Mouse (Mus musculus): ENCODE data around the gene Dusp9. TPM values are rescaled to one million over a fixed set of nuclear protein-coding genes. Genes with fewer than 3 reads are reported as not detected.

The Dusp9 gene
- polyA plus RNA-seq, 1 experiment from 2014 or later = 0.80 TPM

- Histone ChIP-seq H3K9me3 (ENCODE audit: control insufficient read depth, low read length) (no peaks in the 10 kb centered on the region), H3K4me1 (ENCODE audit: control insufficient read depth in 2 of 2, insufficient read depth in 2 of 2, low read length in 2 of 2) (no peaks in the 10 kb centered on the region), H3K9ac (ENCODE audit: low read length) (no peak overlapping the region), H3K27ac (replicated peaks in 1 of 2; ENCODE audit: control insufficient read depth in 1 of 2, insufficient read depth in 1 of 2, low read depth in 2 of 2, low read length in 2 of 2) (no peak overlapping the region), H3K27me3 (ENCODE audit: control insufficient read depth, insufficient read depth, low read length) (no peaks in the 10 kb centered on the region), H3K4me2 (ENCODE audit: low read length) (no peak overlapping the region), H3K4me3 (ENCODE audit: control insufficient read depth in 1 of 2, insufficient read depth in 1 of 2, low read depth in 1 of 2, low read length in 2 of 2) (no peak overlapping the region), H3K36me3 (ENCODE audit: control insufficient read depth, insufficient read depth, low read length) (no peaks in the 10 kb centered on the region)
- no peak for ATAC-seq (ENCODE audit: insufficient number of reproducible peaks, insufficient read depth, low FRiP score, low read depth)
These were observed 19.8 kb upstream of the Dusp9 start for GRCm38 (mm10) chrX:73619401-73619800.

GRCm38 (mm10) chrX:73619890-73620289 is 19.3 kb upstream of the Dusp9 start:
- no peaks in the 10 kb centered on the region for H3K27me3 ChIP-seq (ENCODE audit: control insufficient read depth, insufficient read depth, low read length)
- no peaks in the 10 kb centered on the region for H3K9me3 ChIP-seq (ENCODE audit: control insufficient read depth, low read length)
- H3K27ac ChIP-seq (replicated peaks in 1 of 2; ENCODE audit: control insufficient read depth in 1 of 2, insufficient read depth in 1 of 2, low read depth in 2 of 2, low read length in 2 of 2) = no peak overlapping the region
- H3K36me3 ChIP-seq (ENCODE audit: control insufficient read depth, insufficient read depth, low read length) = no peaks in the 10 kb centered on the region
- no peak overlapping the region for H3K9ac ChIP-seq (ENCODE audit: low read length)
- H3K4me2 ChIP-seq (ENCODE audit: low read length) = no peak overlapping the region
- whole genome bisulfite sequencing = 84% methylated on average over 2 of the region's 2 CpGs
- H3K4me1 ChIP-seq (ENCODE audit: control insufficient read depth in 2 of 2, insufficient read depth in 2 of 2, low read length in 2 of 2) = no peaks in the 10 kb centered on the region
- H3K4me3 ChIP-seq (ENCODE audit: control insufficient read depth in 1 of 2, insufficient read depth in 1 of 2, low read depth in 1 of 2, low read length in 2 of 2) = no peak overlapping the region
- no peak for ATAC-seq (ENCODE audit: insufficient number of reproducible peaks, insufficient read depth, low FRiP score, low read depth)

- ATAC-seq (ENCODE audit: insufficient number of reproducible peaks, insufficient read depth, low FRiP score, low read depth) = no peak
- Histone ChIP-seq H3K4me3 (ENCODE audit: control insufficient read depth in 1 of 2, insufficient read depth in 1 of 2, low read depth in 1 of 2, low read length in 2 of 2) (no peak overlapping the region), H3K27ac (replicated peaks in 1 of 2; ENCODE audit: control insufficient read depth in 1 of 2, insufficient read depth in 1 of 2, low read depth in 2 of 2, low read length in 2 of 2) (no peak overlapping the region), H3K9me3 (ENCODE audit: control insufficient read depth, low read length) (no peaks in the 10 kb centered on the region), H3K36me3 (ENCODE audit: control insufficient read depth, insufficient read depth, low read length) (no peaks in the 10 kb centered on the region), H3K27me3 (ENCODE audit: control insufficient read depth, insufficient read depth, low read length) (no peaks in the 10 kb centered on the region; the same call in 1 of the 2 replicates), H3K4me2 (ENCODE audit: low read length) (no peak overlapping the region), H3K4me1 (ENCODE audit: control insufficient read depth in 2 of 2, insufficient read depth in 2 of 2, low read length in 2 of 2) (no peaks in the 10 kb centered on the region), H3K9ac (ENCODE audit: low read length) (no peak overlapping the region)
These were observed 12.2 kb upstream of the Dusp9 start for GRCm38 (mm10) chrX:73626981-73627380.

- no peak overlapping the region for H3K27ac ChIP-seq (replicated peaks in 1 of 2; ENCODE audit: control insufficient read depth in 1 of 2, insufficient read depth in 1 of 2, low read depth in 2 of 2, low read length in 2 of 2)
- WGBS = 16% methylated on average over 18 of the region's 19 CpGs
- ATAC-seq (ENCODE audit: insufficient number of reproducible peaks, insufficient read depth, low FRiP score, low read depth) = no peak
- no peaks in the 10 kb centered on the region for H3K9me3 ChIP-seq (ENCODE audit: control insufficient read depth, low read length)
- no peaks in the 10 kb centered on the region for H3K36me3 ChIP-seq (ENCODE audit: control insufficient read depth, insufficient read depth, low read length)
- H3K4me2 ChIP-seq (ENCODE audit: low read length) = peak overlapping the region; percentile 34
- H3K4me1 ChIP-seq (ENCODE audit: control insufficient read depth in 2 of 2, insufficient read depth in 2 of 2, low read length in 2 of 2) = peaks cover 3 to 5% of the 10 kb centered on the region in 2 experiments; a peak in 1 of 4 replicates
- H3K9ac ChIP-seq (ENCODE audit: low read length) = no peak overlapping the region
- H3K4me3 ChIP-seq (ENCODE audit: control insufficient read depth in 1 of 2, insufficient read depth in 1 of 2, low read depth in 1 of 2, low read length in 2 of 2) = peak overlapping the region in 1 of 2 experiments; percentile 11; a peak in 1 of 4 replicates
- peaks cover 41% of the 10 kb centered on the region for H3K27me3 ChIP-seq (ENCODE audit: control insufficient read depth, insufficient read depth, low read length)
These were observed 3.8 kb upstream of the Dusp9 start for GRCm38 (mm10) chrX:73635425-73635824.

- 22% methylated on average over 18 of the region's 19 CpGs for WGBS
- Histone ChIP-seq H3K9me3 (ENCODE audit: control insufficient read depth, low read length) (no peaks in the 10 kb centered on the region), H3K36me3 (ENCODE audit: control insufficient read depth, insufficient read depth, low read length) (no peaks in the 10 kb centered on the region), H3K27ac (replicated peaks in 1 of 2; ENCODE audit: control insufficient read depth in 1 of 2, insufficient read depth in 1 of 2, low read depth in 2 of 2, low read length in 2 of 2) (no peak overlapping the region), H3K9ac (ENCODE audit: low read length) (no peak overlapping the region; the same call in 1 of the 2 replicates), H3K27me3 (ENCODE audit: control insufficient read depth, insufficient read depth, low read length) (peaks cover 49% of the 10 kb centered on the region), H3K4me3 (ENCODE audit: control insufficient read depth in 1 of 2, insufficient read depth in 1 of 2, low read depth in 1 of 2, low read length in 2 of 2) (peak overlapping the region; percentile 23 to 31), H3K4me1 (ENCODE audit: control insufficient read depth in 2 of 2, insufficient read depth in 2 of 2, low read length in 2 of 2) (peaks cover 3 to 5% of the 10 kb centered on the region in 2 experiments; a peak in 1 of 4 replicates), H3K4me2 (ENCODE audit: low read length) (peak overlapping the region; percentile 62)
- no peak for ATAC-seq (ENCODE audit: insufficient number of reproducible peaks, insufficient read depth, low FRiP score, low read depth)
These were observed 1.8 kb upstream of the Dusp9 start for GRCm38 (mm10) chrX:73637415-73637814.

GRCm38 (mm10) chrX:73639901-73640469 is 766 bp downstream of the Dusp9 start:
- Histone ChIP-seq H3K4me2 (ENCODE audit: low read length) (peak overlapping the region; percentile 76), H3K9ac (ENCODE audit: low read length) (peak overlapping the region; percentile 8; the same call in 1 of the 2 replicates), H3K4me1 (ENCODE audit: control insufficient read depth in 2 of 2, insufficient read depth in 2 of 2, low read length in 2 of 2) (peaks cover 3 to 5% of the 10 kb centered on the region in 2 experiments; a peak in 1 of 4 replicates), H3K9me3 (ENCODE audit: control insufficient read depth, low read length) (no peaks in the 10 kb centered on the region), H3K27ac (replicated peaks in 1 of 2; ENCODE audit: control insufficient read depth in 1 of 2, insufficient read depth in 1 of 2, low read depth in 2 of 2, low read length in 2 of 2) (no peak overlapping the region), H3K27me3 (ENCODE audit: control insufficient read depth, insufficient read depth, low read length) (peaks cover 38% of the 10 kb centered on the region), H3K36me3 (ENCODE audit: control insufficient read depth, insufficient read depth, low read length) (no peaks in the 10 kb centered on the region), H3K4me3 (ENCODE audit: control insufficient read depth in 1 of 2, insufficient read depth in 1 of 2, low read depth in 1 of 2, low read length in 2 of 2) (peak overlapping the region; percentile 33 to 41)
- ATAC-seq (ENCODE audit: insufficient number of reproducible peaks, insufficient read depth, low FRiP score, low read depth) = no peak
- 24% methylated on average over 40 of the region's 41 CpGs for WGBS

- H3K27me3 ChIP-seq (ENCODE audit: control insufficient read depth, insufficient read depth, low read length) = peaks cover 8% of the 10 kb centered on the region
- ATAC-seq (ENCODE audit: insufficient number of reproducible peaks, insufficient read depth, low FRiP score, low read depth) = no peak
- 40% methylated on average over 4 of the region's 4 CpGs for WGBS
- no peaks in the 10 kb centered on the region for H3K36me3 ChIP-seq (ENCODE audit: control insufficient read depth, insufficient read depth, low read length)
- no peak overlapping the region for H3K27ac ChIP-seq (replicated peaks in 1 of 2; ENCODE audit: control insufficient read depth in 1 of 2, insufficient read depth in 1 of 2, low read depth in 2 of 2, low read length in 2 of 2)
- no peak overlapping the region for H3K4me2 ChIP-seq (ENCODE audit: low read length)
- no peaks in the 10 kb centered on the region for H3K9me3 ChIP-seq (ENCODE audit: control insufficient read depth, low read length)
- no peak overlapping the region for H3K4me3 ChIP-seq (ENCODE audit: control insufficient read depth in 1 of 2, insufficient read depth in 1 of 2, low read depth in 1 of 2, low read length in 2 of 2)
- H3K4me1 ChIP-seq (ENCODE audit: control insufficient read depth in 2 of 2, insufficient read depth in 2 of 2, low read length in 2 of 2) = no peaks in the 10 kb centered on the region
- H3K9ac ChIP-seq (ENCODE audit: low read length) = no peak overlapping the region
These were observed 5.9 kb downstream of the Dusp9 start for GRCm38 (mm10) chrX:73645121-73645520.

GRCm38 (mm10) chrX:73650869-73651268 is 11.7 kb downstream of the Dusp9 start:
- H3K27me3 ChIP-seq (ENCODE audit: control insufficient read depth, insufficient read depth, low read length) = no peaks in the 10 kb centered on the region
- H3K36me3 ChIP-seq (ENCODE audit: control insufficient read depth, insufficient read depth, low read length) = no peaks in the 10 kb centered on the region
- no peak overlapping the region for H3K9ac ChIP-seq (ENCODE audit: low read length)
- no peak overlapping the region for H3K4me3 ChIP-seq (ENCODE audit: control insufficient read depth in 1 of 2, insufficient read depth in 1 of 2, low read depth in 1 of 2, low read length in 2 of 2)
- no peak for ATAC-seq (ENCODE audit: insufficient number of reproducible peaks, insufficient read depth, low FRiP score, low read depth)
- H3K9me3 ChIP-seq (ENCODE audit: control insufficient read depth, low read length) = no peaks in the 10 kb centered on the region
- no peak overlapping the region for H3K27ac ChIP-seq (replicated peaks in 1 of 2; ENCODE audit: control insufficient read depth in 1 of 2, insufficient read depth in 1 of 2, low read depth in 2 of 2, low read length in 2 of 2)
- H3K4me2 ChIP-seq (ENCODE audit: low read length) = no peak overlapping the region
- WGBS = 58% methylated on average over 3 of the region's 3 CpGs
- H3K4me1 ChIP-seq (ENCODE audit: control insufficient read depth in 2 of 2, insufficient read depth in 2 of 2, low read length in 2 of 2) = no peaks in the 10 kb centered on the region

Measured in heart, embryonic 14.5 days (tissue).